Mouse (Mus musculus): ENCODE measurements around the gene Mgat5b.

The Mgat5b gene

DNA sequence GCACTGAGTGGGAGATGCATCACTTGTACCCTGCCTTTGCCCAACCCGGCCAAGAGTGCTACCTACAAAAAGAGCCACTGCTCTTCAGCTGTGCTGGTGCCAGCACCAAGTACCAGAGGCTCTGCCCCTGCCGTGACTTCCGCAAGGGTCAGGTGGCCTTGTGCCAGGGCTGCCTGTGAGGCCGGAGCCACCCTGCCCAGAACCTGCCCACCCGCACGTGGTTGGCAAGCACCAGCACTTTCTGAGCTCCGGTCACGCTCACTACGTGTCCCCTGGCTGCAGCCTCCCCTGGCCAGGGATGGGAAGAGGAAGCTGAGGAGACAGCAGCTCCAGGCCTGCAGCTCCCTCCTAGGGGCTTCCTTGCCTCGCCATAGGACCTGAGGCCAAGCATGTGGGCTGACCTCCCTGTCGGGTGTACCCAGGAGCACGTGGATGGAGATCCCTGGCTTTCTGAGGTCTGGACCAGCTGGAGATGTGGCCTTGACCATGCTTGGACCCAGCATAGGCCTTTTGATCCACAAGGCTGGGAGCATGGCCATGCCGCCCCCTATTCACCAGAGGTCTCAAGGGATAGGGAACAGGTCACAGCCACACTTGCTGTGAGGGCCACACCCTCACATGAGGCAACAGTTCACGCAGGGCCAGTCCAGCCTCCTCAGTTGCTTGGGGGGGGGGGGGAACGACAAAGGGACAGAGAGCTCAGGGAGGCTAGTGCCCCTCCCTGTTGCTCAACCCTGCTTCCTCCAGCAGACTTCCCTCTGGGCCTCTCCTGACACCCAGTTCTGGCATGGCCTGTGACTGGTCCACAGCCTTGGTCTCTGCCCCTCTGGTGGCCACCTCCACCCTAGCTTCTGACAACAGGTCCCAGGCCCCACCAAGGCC is 67.1 kb downstream of the Mgat5b start:
- no peak for DNase-seq

DNA sequence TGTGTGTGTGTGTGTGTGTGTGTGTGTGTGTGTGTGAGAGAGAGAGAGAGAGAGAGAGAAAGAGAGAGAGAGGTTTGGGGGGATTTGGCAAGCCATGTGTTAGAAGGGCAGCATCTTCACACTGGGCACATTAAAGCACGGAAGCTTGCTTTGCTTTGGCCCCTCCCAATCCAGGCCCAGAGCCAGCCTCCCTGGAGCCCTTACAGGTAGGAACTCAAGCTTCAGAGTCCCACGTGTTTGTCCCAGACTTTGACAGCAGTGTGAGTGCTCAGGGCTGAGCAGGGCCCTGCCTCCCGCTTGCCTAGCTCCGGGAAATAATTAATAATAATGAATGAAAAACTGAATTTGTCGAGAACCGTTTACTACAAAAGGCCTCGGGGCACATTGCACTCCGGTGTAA is 69.5 kb downstream of the Mgat5b start:
- DNase-seq, result no peak

DNA sequence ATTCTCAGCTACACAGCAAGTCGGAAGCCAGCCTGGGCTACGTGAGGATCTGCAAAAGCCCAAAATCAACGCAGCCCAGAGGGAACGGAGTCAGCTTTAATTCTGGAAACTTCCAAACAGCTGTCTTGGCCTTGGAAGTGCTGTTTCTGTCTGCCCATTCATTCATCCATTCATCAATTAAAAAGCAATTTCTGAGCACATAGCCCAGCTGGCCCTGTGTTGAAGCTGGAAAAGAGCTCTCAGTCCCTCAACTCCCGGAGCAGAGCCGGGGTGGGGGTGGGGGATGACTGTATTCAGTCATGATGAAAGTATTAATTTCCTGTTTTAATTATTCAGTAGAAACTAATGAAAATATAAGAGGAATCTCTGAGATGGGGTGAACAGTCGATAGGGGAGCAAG is 71.6 kb downstream of the Mgat5b start:
- DNase-seq, result no peak

DNA sequence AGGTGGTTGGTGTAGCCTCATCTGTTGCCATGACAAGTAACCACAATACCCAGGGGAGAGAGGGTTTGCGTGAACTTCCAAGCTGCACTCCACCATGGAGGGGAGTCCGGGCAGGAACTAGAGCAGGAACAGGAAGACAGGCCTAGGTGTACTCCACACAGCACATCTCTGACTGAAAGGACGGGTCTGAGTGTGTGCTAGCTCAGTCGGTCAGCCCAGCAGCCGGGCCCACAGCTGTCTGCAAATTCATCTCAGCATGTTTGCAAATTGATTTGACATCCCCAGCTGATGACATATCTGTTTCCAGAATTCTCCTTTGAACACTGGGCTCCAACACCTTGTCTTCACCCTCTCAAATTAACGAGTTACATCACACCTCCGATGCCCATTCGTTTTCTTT is 72.7 kb downstream of the Mgat5b start:
- no peak for DNase-seq

DNA sequence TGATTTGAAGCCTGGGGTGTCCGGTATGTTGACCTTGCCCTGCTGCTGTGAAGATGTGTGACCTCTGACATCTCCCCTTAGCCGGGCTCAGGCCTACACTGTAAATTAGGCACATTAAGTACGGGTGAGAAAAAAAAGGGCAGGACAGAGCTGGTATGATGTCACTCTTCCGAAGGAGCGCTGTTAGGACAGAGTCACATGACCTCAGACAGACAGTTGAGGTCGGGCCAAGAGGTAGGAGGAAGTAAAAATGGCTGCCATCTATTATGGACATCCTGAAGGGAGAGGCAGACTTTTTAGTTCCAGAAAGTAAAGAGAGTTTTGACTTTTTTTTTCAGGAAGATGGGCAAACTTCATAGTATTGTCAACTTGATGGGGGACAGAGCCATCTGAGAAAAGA is 73.3 kb downstream of the Mgat5b start:
- DNase-seq, result no peak

DNA sequence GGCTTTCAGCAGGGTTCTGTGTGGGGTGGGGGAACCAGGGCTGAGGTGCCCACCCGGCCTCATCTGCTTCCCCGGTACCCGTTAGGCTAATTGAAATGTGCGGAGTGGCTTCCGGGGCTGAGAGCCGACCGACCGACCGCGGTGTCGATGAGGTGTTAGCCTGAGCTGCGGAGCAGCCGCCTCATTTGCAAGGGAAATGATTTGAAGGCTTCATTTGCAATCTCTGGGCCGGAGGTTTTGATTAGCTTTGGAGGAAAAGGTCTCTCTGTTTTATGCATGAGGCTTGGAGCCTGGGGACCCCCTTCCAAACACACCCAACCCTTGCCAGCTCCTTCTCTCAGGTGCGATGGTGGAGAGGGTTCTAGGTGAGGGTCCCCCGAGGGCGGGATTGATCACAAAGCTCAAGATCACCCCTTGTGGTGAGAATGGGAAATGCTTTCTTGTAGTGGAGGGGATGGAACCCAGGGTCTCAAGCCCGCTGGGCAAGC is 75.5 kb downstream of the Mgat5b start:
- no peak for DNase-seq

DNA sequence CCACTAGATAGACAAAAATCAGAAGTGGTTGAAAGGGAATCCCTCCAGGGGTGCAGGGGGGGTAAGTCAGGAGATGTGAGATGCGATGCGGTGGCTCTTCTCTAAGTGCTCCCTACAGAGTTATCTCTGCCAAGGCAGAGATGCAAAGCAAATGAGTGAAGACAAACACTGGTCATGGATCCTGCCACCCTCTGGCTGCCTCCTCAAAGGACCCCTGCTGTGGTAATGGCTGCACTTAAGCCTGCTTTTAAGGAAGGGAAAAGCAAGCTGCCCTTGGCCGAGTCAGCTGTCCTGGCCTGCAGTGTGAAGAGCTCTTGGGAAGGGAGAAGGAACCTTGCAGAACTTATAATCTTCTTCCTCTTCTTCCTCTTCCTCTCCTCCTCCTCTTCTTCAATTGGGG is 78.3 kb downstream of the Mgat5b start:
- DNase-seq, result no peak

DNA sequence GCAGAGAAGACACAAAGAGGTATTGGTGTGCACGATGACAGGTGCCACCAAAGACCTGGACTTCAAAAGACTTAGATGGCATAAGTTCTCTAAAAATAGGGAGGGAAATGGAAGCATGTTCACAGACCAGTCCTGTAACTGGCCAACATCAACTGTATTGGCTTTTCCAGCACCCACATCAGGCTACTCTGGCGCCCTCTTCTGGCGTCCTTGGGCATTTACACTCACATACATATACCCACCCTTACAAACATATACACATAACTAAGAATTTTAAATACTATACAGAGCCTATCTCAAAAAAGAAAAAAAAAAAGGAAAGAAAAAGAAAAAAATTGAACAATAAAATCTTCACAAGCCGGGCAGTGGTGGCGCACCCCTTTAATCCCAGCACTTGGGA is 80.3 kb downstream of the Mgat5b start:
- DNase-seq, result no peak

DNA sequence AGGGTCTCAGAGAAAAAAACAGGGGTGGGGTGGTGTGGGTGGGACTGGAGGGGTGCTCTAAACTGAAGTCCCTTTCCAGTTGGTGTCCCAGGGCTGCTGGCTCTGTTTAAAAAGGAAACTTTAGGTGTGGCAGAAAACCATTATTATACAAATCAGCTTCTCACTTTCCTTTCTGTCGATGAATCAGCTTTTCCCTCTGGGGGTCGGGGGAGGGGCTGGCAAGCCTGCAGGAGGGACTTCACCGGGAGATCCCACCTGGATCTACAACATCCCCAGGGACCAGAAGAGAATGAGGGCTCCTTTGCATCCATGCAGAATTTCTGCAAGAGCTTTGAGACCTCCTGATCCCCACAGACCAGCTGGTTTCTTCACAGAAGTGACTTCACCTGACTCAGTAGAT is 81.6 kb downstream of the Mgat5b start:
- DNase-seq, result no peak

DNA sequence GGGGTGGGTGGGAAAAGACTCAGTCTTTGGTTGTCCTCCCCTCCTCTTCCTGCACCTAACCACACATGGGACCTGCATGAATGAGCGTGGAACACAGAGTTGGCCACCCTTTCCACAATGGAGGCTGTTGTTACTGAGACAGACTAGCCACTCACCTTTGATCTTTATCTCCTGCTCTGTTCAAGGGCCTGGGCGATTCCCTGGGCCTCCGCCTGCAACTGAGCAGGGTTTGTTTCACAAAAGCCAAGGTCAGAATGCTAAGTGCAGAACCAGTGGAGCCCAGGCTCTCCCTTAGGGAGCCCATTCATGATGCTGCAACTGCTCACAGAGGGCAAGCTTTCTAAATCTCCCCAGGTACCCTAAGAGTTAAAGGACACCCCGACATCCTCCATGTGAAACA is 83.1 kb downstream of the Mgat5b start:
- DNase-seq, result no peak

DNA sequence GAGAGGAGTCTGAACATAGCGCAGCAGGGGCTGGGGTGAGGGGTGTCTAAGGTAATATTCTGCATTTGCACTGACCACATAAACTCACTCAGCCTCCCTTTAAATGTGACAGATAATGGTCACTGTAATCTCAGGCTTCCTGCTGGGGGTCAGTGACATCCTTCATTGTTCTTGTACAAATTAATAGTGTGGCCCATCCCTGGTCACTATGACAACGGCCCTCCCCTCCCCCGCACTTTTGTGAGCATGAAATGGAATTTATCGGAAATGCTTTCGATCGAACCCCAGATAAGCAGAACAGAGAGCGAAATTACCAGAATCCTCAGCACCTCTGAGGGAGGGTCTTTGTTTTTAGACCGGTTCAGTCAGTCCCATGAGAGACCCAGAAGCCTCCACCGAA is 84.8 kb downstream of the Mgat5b start:
- no peak for DNase-seq

DNA sequence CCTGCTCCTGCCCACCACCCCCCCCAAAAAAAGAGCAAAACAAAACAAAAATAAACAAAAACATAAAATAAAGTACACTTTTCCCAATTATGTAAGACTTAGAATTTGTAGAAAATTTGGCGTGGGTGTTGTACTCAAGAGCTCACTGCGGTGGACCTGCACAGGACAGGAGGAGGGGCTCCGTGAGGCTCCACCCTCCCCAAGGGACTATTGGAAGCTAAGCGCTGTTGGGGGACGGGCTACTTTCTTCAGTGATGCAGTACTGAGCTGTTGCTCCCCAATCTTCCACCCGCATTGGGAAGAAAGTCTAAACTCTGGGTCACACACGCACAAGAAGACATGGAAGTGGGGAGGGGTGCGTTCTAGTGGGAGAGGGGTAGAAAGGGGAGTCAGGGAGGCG is 85.6 kb downstream of the Mgat5b start:
- no peak for DNase-seq

DNA sequence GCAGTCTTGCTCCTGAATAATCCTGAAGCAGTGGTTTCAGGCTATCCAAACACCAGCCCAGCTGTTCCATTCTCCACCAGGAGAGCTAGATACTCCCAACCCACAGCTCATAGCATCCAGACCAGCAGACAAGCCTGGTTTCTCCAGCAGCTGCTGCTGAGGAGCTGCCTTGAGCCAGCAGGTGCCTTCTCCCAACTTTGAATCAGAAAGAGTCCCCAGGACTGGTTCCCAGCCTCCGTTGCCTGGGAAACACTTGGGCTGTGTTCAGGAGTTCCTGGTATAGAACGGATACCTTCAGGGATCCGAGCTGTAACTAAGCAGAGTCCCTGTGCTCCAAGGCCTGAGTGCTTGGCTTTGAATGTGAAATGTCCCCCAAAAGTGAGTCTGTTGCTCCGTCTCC is 98.8 kb downstream of the Mgat5b start:
- DNase-seq, result no peak

DNA sequence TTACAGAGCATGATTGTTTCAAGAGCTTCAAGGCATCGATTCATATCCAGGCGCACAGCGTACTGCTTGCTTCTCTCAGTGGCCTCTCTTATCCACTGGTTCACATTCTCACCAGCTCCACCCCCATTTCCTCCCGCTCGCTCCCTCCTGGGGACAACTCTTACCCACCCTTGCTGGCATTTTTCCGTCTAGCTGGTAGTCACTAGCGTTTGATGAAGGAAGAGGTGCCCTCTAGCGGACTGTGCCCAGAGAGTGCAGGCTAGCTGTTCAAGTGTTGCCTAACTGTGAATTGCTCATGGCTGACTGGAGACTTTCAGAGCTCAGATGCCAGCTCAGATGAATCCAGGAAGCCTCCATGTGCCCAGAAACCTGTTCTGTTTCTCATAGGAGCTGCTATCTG is 99.7 kb downstream of the Mgat5b start:
- peak; percentile 46 for DNase-seq

DNA sequence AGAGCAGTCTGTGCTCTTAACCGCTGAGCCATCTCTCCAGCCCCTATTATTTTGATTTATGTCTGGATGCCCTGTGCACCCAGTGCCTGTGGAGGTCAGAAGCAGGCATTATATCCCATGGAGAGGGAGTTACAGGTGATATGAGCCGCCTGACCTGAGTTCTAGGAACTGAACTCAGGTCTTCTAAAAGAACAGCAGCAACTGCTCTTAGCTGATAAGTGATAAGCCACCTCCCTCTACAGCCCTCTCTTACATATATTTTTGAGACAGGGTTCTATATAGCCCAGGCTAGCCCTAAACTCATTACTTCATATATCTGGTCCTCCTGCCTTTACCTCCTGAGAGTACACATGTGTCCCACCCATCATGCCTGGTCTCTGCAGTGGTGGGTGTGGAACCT is 102.4 kb downstream of the Mgat5b start:
- DNase-seq, result no peak

DNA sequence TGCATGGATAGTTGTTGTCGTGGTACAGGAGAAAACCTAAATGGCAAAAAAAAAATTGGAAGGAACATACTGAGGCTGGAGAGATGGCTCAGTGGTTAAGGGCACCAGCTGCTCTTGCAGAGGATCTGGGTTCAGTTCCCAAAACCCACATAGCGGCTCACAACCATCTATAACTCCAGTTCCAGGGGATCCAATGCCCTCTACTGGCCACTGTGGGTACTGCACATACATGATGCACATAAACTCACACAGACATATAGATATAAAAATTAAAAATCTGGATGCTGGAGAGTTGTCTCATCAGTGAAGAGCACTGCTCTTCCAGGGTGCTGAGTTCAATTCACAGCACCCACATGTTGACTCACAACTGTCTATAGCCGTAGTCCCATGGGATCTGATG is 104.9 kb downstream of the Mgat5b start:
- no peak for DNase-seq

DNA sequence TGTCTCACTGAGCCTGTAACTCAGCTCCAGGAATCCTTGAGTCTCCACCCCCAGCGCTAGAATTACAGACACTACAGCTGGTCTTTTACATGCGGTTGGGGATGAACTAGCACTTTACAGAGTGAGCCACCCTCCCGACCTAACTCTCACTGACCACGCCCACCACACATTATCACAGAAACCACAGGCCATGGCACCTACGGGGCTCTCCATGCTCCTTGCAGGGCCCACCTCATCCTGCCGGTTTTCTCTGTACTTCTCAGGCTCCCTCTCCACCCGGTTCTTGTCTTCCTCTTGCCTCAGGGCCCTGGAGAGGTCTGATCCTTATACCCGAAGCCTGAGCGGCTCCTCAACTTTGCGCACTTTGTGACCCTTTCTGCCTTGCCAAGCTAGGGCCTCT is 109.0 kb downstream of the Mgat5b start:
- no peak for DNase-seq

DNA sequence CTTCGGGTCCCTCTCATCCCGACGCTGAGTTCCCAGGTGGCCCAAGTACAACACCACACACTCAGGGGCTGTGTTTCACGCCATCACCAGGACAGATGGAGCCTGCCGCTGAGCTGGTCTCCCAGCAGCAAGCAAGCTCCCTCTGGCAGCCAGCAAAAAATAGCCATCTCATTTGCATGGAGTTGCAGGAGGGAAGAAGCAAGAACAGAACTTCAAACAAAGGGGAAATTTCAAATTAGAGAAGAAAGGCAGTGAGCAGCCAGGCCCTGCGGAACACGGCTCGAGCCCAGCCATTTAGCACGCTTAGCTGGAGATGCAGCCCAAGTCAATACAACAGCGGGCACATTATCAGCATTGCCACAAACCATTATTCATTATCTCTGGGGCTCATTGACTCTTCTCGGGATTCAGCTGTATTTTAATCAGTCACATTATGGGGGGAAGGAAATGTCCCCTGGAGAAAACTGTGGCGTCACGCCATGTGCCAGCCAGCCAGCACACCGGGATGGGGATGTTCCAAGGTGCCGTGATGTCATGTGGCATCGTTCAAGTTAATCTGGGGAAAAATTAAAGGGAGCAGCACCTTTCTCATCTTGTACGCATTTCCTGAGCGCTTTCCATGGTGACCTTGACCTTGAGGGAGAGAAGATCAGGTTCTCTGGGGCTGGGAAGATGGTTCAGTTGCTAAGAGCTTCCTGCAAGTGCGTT is 110.4 kb downstream of the Mgat5b start:
- DNase-seq, result no peak

DNA sequence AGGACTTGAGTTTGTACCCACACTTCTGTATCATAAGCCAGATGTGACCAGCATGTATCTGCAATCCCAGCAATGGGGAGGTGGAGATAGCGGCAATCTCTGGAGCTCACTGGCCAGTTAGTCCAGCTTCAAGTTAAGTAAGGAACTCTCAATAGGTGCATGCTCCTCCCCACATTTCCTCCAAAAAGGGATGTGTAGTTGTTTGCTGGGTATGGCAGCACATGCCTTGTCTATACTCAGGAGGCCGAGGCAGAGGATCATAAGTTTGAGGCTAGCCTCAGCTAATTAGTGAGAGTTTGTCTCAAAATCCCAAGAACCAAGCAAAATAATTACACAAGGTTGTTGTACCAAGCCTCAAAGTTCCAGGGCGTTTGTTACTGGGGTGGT is 110.9 kb downstream of the Mgat5b start:
- no peak for DNase-seq

DNA sequence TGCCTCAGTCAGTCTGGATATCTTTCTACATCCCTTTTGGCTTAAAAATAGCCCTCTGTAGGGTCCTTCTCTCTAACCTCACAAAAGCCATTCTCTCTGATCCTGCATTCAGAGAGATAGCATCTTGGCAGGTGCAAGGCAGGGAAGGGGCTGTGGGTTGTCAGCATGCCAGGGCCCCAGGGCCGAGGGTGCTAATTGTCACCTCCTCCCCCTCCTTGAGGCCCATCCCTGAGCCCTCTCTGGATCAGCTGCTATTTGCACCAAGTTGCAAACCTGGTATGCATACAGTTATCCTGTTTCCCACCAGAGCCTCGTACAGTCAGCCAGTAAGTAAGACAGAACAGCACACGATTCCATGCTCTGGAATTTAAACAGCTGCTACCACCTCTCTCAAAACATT is 111.4 kb downstream of the Mgat5b start:
- no peak for DNase-seq

DNA sequence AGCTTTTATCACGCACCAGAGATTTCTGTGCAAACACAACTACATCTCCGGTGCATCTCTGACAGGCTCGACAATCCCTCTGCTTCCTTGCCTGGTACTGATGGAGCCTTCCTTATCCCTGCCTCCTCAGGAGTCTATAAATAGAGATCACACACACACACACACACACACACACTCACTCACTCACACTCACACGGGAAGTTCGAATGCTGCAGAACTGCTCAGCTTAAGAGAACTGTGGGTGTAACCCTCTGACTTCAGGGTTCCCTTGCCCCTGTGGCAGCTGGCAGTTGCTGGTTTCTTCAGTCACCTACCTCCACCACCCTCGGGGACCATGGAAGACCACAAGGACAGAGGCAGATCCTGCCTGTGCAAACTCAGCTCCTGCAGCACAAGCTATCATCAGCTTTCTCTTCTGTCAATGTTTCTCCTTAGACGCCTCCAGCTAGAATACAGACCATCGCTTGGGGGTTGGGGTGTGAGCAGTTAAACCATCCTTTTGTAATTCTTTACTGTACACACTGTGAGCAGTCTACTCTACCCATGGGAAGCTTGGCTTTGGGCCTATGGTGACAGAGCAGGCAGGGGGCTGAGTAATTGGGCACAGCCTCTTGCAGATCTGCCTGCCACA is 111.9 kb downstream of the Mgat5b start:
- DNase-seq, result no peak

DNA sequence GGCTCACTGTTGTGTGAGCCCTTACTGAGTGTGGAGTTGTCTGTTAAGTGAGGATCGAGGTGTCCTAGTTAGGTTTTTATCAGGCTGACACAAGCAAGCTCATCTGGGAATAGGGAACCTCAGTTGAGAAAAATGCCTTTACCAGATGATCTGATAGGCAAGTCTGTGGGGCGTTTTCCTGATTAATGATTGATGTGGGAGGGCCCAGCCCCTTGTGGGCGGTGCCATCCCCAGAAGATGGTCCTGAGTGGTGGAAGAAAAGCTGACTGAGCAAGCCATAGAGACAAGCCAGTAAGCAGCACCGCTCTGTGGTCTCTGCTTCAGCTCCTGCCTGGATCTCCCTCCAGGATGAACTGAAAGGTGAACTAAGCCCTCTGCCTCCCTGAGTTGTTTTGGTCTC is 112.6 kb downstream of the Mgat5b start:
- peak; percentile 56 for DNase-seq

DNA sequence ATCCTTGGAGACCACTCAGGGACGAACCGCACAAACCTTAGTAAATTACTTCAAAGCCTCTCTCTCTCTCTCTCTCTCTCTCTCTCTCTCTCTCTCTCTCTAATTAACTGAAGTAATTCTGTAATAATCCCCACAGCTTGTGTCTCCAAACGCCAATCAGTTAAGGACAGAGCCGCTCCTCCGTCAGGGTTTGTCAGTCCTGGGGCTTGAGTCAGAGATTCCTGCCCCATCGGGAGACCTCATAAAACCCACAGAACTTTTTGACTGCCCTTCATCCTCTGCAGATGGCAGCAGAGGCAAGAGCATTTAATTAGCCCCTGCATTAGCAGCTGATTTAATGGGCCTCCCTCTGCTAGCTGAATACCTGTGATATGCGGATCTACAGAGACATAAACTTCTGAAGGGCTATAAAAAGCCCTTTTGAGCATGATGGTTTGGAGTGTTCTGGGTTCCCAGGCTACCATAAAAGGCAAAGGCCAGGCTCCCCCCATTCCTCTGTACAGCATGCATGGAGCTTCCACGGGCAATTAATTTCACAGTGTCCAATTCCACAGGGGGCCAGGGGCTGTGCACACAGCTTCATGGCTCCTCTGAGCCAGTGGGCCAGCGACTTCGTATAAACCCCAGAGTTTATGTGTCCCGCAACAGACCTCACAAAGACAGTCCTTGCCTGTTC is 117.1 kb downstream of the Mgat5b start:
- no peak for DNase-seq
